Mouse (Mus musculus): Measurements from ENCODE around the gene Tpo. TPM values are rescaled to one million over a fixed set of nuclear protein-coding genes. Genes with fewer than 3 reads are reported as not detected.

The Tpo gene
- total RNA-seq, 2 experiments from 2014 or later: 0.20 to 0.25 TPM

DNA sequence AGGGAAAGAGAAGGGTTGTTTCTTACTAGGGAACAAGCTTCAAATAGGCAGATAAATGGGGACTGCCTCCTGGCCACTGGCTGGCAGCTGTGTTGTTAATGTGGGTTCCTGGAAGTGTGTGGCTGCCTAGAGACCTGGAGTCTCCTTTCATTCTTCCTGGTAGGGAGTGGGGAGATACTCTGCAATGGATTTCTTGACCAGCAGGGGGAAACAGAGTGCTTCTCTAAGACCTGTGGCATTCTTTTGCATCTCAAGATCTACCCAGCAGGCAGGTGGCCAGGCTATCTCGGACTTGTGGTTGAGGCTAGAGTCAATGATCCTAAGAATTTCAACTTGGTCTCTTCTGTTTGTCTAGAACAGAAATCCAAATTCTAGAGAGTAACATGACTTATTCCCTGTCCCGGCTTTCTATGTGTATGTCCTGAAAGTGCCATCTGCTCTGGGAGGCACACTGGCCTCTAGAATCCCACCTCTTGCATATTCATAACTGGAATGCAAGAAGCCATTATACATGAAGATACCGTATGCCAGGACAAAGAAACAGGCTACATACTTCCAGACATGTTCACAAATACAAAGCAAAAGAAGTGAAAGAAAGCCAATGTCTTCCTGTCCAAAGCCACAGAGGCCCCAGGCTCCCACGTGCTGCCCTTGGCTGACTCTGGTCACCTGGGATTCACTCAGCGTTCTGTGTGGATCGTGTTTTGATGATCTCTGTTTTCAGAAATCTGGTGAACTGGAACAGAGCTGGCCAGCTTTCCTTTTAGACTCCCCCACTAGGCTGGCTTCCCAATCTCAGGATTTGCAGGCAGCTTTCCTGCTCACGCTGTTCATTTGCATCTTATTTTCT is 3.6 kb downstream of the Tpo start:
- H3K4me3 ChIP-seq: peak overlapping the region; percentile 38
- peak; percentile 87 for TF ChIP-seq CTCF (conservative IDR thresholded peaks at IDR 0.05)
- peak; percentile 78 to 79 for DNase-seq (ENCODE audit: low spot score in 2 of 2)
- peak overlapping the region; percentile 69 for H3K27ac ChIP-seq

DNA sequence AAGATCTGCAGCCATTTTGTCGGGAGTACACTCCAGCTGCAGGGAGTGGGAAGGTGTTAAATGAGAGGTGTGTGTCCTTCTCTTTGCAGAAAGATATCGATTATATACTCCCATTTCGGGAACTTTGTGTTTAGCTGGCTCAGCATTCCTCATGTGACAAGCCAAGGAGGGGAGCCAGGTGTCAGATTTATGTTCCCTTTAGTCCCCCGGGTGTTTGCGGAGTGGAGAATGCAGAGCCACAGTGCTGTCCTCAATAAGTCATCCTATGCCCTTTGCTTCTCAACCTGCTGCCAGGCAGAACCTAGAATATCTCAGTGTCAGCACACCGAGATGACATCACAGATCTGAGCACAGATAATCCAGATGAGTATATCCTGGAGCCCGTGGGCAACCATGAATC is 10.1 kb downstream of the Tpo start:
- no peak overlapping the region for H3K27ac ChIP-seq

GRCm38 (mm10) chr12:30112271-30112670 is 20.2 kb downstream of the Tpo start:
- TF ChIP-seq CTCF (conservative IDR thresholded peaks at IDR 0.05): no peak
- Histone ChIP-seq H3K27ac (no peak overlapping the region), H3K4me3 (no peak overlapping the region)
- no peak for DNase-seq (ENCODE audit: low spot score in 2 of 2)

More for the DNA sequence above, 10.1 kb downstream of the Tpo start:
- TF ChIP-seq CTCF (conservative IDR thresholded peaks at IDR 0.05): no peak
- H3K4me3 ChIP-seq: no peak overlapping the region
- DNase-seq (ENCODE audit: low spot score in 2 of 2): no peak

DNA sequence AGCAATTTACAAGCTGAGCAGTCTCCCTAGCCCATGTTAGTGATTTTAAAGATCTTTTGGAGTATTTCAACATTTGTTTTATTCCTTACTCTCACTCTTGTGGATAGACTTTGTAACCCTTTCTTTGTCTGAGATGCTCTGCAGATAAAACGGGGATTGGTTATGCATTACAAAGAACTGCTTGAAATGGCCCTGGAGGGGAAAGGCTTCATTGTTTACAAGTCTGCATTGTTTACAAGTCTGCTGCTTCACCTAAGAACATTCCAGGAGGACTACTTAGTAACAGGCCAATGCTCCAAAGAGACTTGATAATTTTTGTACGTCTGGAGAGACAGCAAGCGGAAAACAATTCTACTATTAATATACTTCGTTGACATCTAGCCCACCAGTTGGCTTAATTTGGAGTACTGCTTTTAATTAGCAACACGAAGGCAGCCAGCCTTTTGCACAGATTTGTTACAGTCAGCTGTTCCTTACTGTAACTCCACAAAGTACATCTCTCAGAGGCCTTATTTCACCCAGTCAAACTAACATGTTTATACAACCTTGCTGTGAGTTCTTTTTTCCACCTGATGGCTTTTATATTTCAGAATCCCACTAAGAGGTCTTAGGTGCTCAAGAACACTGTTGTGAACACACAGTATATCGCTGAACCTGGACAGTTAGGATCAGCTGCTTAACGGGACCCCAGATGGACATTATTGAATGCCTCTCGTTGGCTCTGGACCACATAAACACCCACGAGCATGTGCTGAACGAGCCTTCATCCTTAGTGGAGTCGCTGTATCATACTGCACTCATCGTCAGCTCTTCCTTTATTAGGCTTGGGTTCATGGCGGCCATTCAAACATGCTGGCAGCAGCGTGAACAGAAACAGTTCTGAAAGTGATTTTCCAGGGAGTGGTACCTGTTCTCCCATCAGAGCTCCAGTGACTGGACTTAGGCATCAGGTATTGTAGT is 22.5 kb downstream of the Tpo start:
- no peak for TF ChIP-seq CTCF (conservative IDR thresholded peaks at IDR 0.05)
- Histone ChIP-seq H3K4me3 (no peak overlapping the region), H3K27ac (peak overlapping the region; percentile 59; the same call in 1 of the 2 replicates)
- DNase-seq (ENCODE audit: low spot score in 2 of 2): peak; percentile 34 to 48

- no peak overlapping the region for H3K4me3 ChIP-seq
- peak; percentile 44 for TF ChIP-seq CTCF (conservative IDR thresholded peaks at IDR 0.05)
- DNase-seq (ENCODE audit: low spot score in 2 of 2): no peak
- no peak overlapping the region for H3K27ac ChIP-seq
These were observed 29.4 kb downstream of the Tpo start for GRCm38 (mm10) chr12:30102891-30103565.

- peak; percentile 42 to 50 for DNase-seq (ENCODE audit: low spot score in 2 of 2)
- TF ChIP-seq CTCF (conservative IDR thresholded peaks at IDR 0.05): no peak
- no peak overlapping the region for H3K4me3 ChIP-seq
- no peak overlapping the region for H3K27ac ChIP-seq
These were observed 40.3 kb downstream of the Tpo start for GRCm38 (mm10) chr12:30092081-30092480.

DNA sequence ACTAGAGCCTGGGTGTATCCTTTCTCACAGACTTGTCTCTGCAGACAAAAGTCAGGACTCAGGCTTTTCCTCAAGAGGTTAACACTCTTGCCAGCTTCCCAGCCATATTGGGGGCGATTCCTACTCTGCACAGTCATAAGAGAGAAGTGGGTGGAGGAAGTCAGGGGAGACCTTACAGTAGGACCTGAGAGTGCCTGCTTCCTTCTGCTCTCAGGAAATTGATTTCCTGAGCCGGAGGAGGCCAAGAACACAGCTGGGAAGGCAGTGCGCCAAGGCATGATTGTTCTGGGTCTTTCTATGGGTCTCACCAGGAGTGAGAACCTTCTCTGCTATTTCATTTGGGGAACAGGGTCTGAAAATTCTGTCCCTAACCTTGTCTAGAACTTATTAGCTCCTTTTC is 48.5 kb downstream of the Tpo start:
- TF ChIP-seq CTCF (conservative IDR thresholded peaks at IDR 0.05): no peak
- H3K4me3 ChIP-seq: no peak overlapping the region
- no peak overlapping the region for H3K27ac ChIP-seq
- no peak for DNase-seq (ENCODE audit: low spot score in 2 of 2)

GRCm38 (mm10) chr12:30077056-30077455 is 55.4 kb downstream of the Tpo start:
- DNase-seq (ENCODE audit: low spot score in 2 of 2): no peak

DNA sequence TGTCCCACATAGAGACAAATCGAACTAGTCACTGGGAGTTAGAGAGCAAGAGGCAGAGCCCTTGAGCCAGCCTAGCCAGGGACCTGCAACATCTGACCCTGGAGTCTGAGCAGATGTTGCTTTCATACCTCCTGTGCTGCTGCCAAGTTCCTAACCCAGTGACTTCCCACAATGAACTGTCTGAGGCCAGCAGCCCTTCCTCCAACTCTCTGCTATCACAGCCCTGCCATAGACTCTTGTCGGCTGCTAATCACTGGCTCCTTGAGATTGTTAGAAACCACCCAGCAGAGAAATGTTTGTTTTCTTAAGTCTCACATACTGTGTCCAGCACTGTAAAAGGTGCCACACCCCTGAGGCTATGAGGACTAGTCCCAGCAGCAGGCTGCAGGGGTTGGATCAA is 56.1 kb downstream of the Tpo start:
- no peak for DNase-seq (ENCODE audit: low spot score in 2 of 2)
- Histone ChIP-seq H3K4me3 (no peak overlapping the region), H3K27ac (no peak overlapping the region)
- TF ChIP-seq CTCF (conservative IDR thresholded peaks at IDR 0.05): no peak

More at GRCm38 (mm10) chr12:30077056-30077455, 55.4 kb downstream of the Tpo start:
- no peak overlapping the region for H3K27ac ChIP-seq
- no peak for TF ChIP-seq CTCF (conservative IDR thresholded peaks at IDR 0.05)
- no peak overlapping the region for H3K4me3 ChIP-seq

- no peak overlapping the region for H3K27ac ChIP-seq
- TF ChIP-seq CTCF (conservative IDR thresholded peaks at IDR 0.05): no peak
- DNase-seq (ENCODE audit: low spot score in 2 of 2): no peak
- no peak overlapping the region for H3K4me3 ChIP-seq
These were observed 63.1 kb downstream of the Tpo start for GRCm38 (mm10) chr12:30069321-30069720.

DNA sequence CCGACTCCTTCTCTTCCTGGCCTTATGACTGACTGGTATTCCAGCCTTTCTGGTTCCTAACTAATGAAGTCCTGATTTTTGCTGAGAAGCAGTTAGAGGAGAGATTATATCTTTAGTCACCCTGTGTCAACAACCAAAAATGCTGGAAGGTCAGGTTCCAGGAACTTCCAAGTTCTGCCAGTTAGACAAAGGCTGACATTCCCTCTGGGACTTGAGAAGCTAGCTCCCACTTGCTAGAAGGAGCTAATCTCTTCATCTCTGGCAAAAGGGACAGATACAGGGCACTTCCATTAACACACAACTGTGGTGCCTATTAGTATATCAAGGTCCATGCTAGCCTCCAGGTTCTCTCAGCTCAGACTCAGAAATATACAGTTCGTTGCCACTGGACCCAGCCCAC is 64.6 kb downstream of the Tpo start:
- Histone ChIP-seq H3K27ac (no peak overlapping the region), H3K4me3 (no peak overlapping the region)
- no peak for DNase-seq (ENCODE audit: low spot score in 2 of 2)
- no peak for TF ChIP-seq CTCF (conservative IDR thresholded peaks at IDR 0.05)

- Histone ChIP-seq H3K27ac (no peak overlapping the region), H3K4me3 (no peak overlapping the region)
- TF ChIP-seq CTCF (conservative IDR thresholded peaks at IDR 0.05): no peak
- no peak for DNase-seq (ENCODE audit: low spot score in 2 of 2)
These were observed 70.3 kb downstream of the Tpo start for GRCm38 (mm10) chr12:30062118-30062505.
